Mouse (Mus musculus): ENCODE measurements around the gene Nedd4.

GRCm38 (mm10) chr9:72637243-72637642 lies 24.9 kb upstream of the Nedd4 start:
- TF ChIP-seq CTCF (IDR thresholded peaks at IDR 0.05; ENCODE audit: low read depth) = no peak
- no peak for TF ChIP-seq EP300 (optimal IDR thresholded peaks at IDR 0.05)
